Mouse (Mus musculus): ENCODE results near the gene Scn2b.

The Scn2b gene

DNA sequence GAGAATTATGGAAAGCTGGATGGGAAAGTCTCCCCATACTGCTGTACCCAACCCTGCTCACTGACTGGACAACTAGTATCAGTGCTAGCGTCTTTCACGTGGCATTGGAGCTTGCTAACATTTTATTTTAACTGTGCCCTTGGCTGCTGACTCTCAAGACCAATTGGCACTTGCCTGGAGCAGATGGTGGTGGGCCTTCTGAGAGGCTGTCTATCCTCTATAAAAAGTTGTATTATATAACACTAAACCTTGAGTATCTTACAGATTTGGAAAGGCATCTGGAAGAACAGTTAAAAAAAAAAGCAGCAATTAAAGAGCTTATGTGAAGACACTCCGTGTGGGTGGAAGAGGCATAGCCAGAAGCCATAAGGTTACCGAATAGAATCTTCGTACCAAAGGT is 52.6 kb downstream of the Scn2b start:
- in situ Hi-C loops (cut with MseI, MboI) = no loop called here

DNA sequence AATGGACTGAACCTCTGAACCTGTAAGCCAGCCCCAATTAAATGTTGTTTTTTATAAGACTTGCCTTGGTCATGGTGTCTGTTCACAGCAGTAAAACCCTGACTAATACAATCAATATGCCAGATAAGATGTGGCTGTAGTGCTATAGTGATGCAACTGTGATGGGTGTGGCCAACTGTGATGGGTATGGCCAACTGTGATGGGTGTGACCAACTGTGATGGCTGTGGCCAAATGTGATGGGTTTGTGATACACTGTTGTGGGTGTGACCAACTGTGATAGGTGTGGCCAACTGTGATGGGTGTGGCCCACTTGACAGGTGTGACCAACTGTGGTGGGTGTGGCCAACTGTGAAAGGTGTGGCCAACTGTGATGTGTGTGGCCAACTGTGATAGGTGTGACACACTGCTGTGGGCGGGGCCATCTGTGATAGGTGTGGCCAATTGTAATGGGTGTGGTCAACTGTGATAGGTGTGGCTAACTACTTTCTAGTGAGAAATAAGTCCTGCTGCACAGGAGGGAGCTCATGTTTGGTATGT is 53.6 kb downstream of the Scn2b start:
- in situ Hi-C loops (cut with MseI, MboI) = no loop called here

DNA sequence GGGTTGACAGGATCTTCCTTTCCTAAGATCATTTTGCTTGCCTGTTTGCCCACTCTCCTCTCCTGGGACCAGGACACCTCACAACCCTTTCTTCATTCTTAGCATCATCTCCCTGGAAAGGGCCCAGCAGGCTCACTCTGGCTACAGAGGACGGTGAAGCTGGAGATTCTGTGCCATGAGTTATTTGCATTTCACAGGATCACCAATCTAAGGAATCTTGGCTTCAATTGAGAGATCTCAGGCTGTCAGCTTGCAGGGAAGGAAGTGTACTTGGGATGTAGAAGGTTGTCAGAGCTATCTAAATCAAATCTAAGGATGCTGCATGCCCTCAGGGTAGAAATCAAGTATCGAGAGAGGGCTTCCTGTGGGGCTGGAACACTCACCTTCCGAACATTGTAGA is 55.9 kb downstream of the Scn2b start:
- in situ Hi-C loops (cut with MseI, MboI) = no loop called here

DNA sequence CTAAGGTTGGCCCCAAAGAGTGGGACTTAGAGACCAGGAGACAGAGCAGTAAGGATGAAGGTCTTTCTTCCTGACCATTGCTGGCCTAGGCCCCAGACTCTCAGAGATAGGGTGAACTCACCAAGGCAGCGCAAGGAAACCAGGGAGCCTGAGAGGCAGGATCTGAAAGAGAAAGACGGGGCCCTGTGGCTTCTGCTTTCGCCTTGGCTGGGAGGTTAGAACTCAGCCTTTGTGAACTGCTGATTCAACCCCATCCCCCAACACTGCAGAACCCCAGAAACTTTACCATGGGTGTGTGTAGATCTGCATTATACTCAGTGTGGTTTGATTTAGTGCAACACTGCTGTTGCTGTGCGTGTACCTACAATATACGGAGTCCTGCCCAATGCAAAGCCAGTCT is 61.7 kb downstream of the Scn2b start:
- in situ Hi-C loops (cut with MseI, MboI) = no loop called here

All from mouse trophoblast stem cell (cell line).